Mouse (Mus musculus) brain, adult 2 months (tissue): ENCODE measurements around the gene Myh10.

Experiments
- DNase-seq: peaks from one replicate; pipeline ENCODE4 v3.0.0; 2011; ENCODE audit warnings: low read depth, low spot score

Myh10 gene

GRCm38 (mm10) chr11:68859943-68860593, 168.7 kb downstream of the Myh10 start:
- no peak for DNase-seq

- DNase-seq, result no peak
Measured at GRCm38 (mm10) chr11:68862260-68862659, 170.9 kb downstream of the Myh10 start.

- DNase-seq, result no peak
Measured at GRCm38 (mm10) chr11:68863631-68864091, 172.3 kb downstream of the Myh10 start.

GRCm38 (mm10) chr11:68864544-68865189, 173.3 kb downstream of the Myh10 start:
- DNase-seq, result peak; percentile 35
